Mouse (Mus musculus) frontal cortex, postnatal 14 days (tissue): Measurements from ENCODE around the gene Psd4.

ENCODE experiments used
- DNase-seq, 2 experiments: peaks; one replicate each; pipeline ENCODE4 v3.0.0; 2022; ENCODE audit warnings: low spot score in 2 of 2

Psd4 gene

GRCm38 (mm10) chr2:24386158-24386963 lies 19.0 kb downstream of the Psd4 start:
- no peak for DNase-seq

- no peak for DNase-seq
These were observed 19.6 kb downstream of the Psd4 start for GRCm38 (mm10) chr2:24386964-24387320.

- DNase-seq: no peak
These were observed 20.2 kb downstream of the Psd4 start for GRCm38 (mm10) chr2:24387361-24388283.

GRCm38 (mm10) chr2:24393251-24393650 lies 25.9 kb downstream of the Psd4 start:
- no peak for DNase-seq

GRCm38 (mm10) chr2:24397115-24397514 lies 29.7 kb downstream of the Psd4 start:
- no peak for DNase-seq

GRCm38 (mm10) chr2:24400711-24401110 lies 33.3 kb downstream of the Psd4 start:
- no peak for DNase-seq

GRCm38 (mm10) chr2:24405345-24406012 lies 38.1 kb downstream of the Psd4 start:
- DNase-seq: peak in 1 of 2 experiments; percentile 57

- DNase-seq: no peak
These were observed 40.5 kb downstream of the Psd4 start for GRCm38 (mm10) chr2:24407701-24408485.

GRCm38 (mm10) chr2:24409166-24409565 lies 41.8 kb downstream of the Psd4 start:
- peak in 1 of 2 experiments; percentile 65 for DNase-seq

GRCm38 (mm10) chr2:24413172-24413571 lies 45.8 kb downstream of the Psd4 start:
- DNase-seq: no peak

- no peak for DNase-seq
These were observed 46.3 kb downstream of the Psd4 start for GRCm38 (mm10) chr2:24413677-24414076.

- DNase-seq: no peak
These were observed 49.3 kb downstream of the Psd4 start for GRCm38 (mm10) chr2:24416668-24417067.

- no peak for DNase-seq
These were observed 49.7 kb downstream of the Psd4 start for GRCm38 (mm10) chr2:24417106-24417505.

GRCm38 (mm10) chr2:24417564-24417963 lies 50.2 kb downstream of the Psd4 start:
- no peak for DNase-seq

- DNase-seq: no peak
These were observed 54.0 kb downstream of the Psd4 start for GRCm38 (mm10) chr2:24421211-24421863.

- no peak for DNase-seq
These were observed 55.4 kb downstream of the Psd4 start for GRCm38 (mm10) chr2:24422815-24423214.

GRCm38 (mm10) chr2:24425630-24426029 lies 58.2 kb downstream of the Psd4 start:
- no peak for DNase-seq

GRCm38 (mm10) chr2:24427866-24428675 lies 60.7 kb downstream of the Psd4 start:
- DNase-seq: no peak

GRCm38 (mm10) chr2:24429806-24430205 lies 62.4 kb downstream of the Psd4 start:
- no peak for DNase-seq

GRCm38 (mm10) chr2:24434670-24435069 lies 67.3 kb downstream of the Psd4 start:
- DNase-seq: no peak
